Mouse (Mus musculus) heart, postnatal 0 days (tissue): ENCODE results near the gene Asic3. TPM values are rescaled to one million over a fixed set of nuclear protein-coding genes. Genes with fewer than 3 reads are reported as not detected.
A peak's percentile ranks its signal among the peaks of the same experiment; 100 is the strongest.

Experiments used
- ATAC-seq: fragments of 200-750 bp; cut with Nextera tagmentation; 2 replicates; pipeline ENCODE4 v1.8.0; 2017; ENCODE audit warnings: low read depth, moderate number of reproducible peaks, moderate library complexity; ENCODE audit not compliant: insufficient read depth
- DNase-seq: peaks from one replicate; pipeline ENCODE4 v3.0.0-alpha.2; 2016; ENCODE audit warnings: low spot score
- H3K27ac ChIP-seq: fragments of 300-500 bp; sonication (generic); 2 replicates; pipeline ENCODE4 v1.5.1; 2014; ENCODE audit warnings: low read depth, mild to moderate bottlenecking
- H3K27me3 ChIP-seq: fragments of 300-500 bp; sonication (generic); 2 replicates; pipeline ENCODE4 v1.6.1; 2014; ENCODE audit warnings: low read length, mixed read lengths; ENCODE audit not compliant: control insufficient read depth, insufficient read depth
- H3K36me3 ChIP-seq: fragments of 300-500 bp; sonication (generic); replicated peaks from 2 replicates; pipeline ENCODE4 v1.6.1; 2014; ENCODE audit warnings: low read length, mixed read lengths; ENCODE audit not compliant: control insufficient read depth, insufficient read depth
- H3K4me1 ChIP-seq: fragments of 300-500 bp; sonication (generic); 2 replicates; pipeline ENCODE4 v1.6.1; 2014; ENCODE audit warnings: antibody characterized with exemption; ENCODE audit not compliant: control insufficient read depth, insufficient read depth
- H3K4me2 ChIP-seq: fragments of 300-500 bp; sonication (generic); 2 replicates; pipeline ENCODE4 v1.6.1; 2014; ENCODE audit warnings: low read depth, mild to moderate bottlenecking, low read length, moderate library complexity
- H3K4me3 ChIP-seq: fragments of 300-500 bp; sonication (generic); 2 replicates; pipeline ENCODE4 v1.5.1; 2014; ENCODE audit warnings: low read depth, low read length
- H3K9ac ChIP-seq: fragments of 300-500 bp; sonication (generic); replicated peaks from 2 replicates; pipeline ENCODE4 v1.6.1; 2014; ENCODE audit warnings: low read depth, low read length, mixed read lengths
- H3K9me3 ChIP-seq: fragments of 300-500 bp; sonication (generic); replicated peaks from 2 replicates; pipeline ENCODE4 v1.6.1; 2016; ENCODE audit warnings: low read length; ENCODE audit not compliant: control insufficient read depth
- CTCF ChIP-seq: IDR thresholded peaks from 2 replicates; pipeline ENCODE4 v1.5.1; 2016; ENCODE audit warnings: antibody characterized with exemption, control low read depth, low read depth
- EP300 ChIP-seq: IDR thresholded peaks from 2 replicates; pipeline ENCODE4 v1.6.1; 2016; ENCODE audit warnings: antibody characterized with exemption, low read depth
- WGBS: fragments of 180-500 bp; shearing (Covaris S2); extraction: QIAGEN DNeasy Blood & Tissue Kit; methylation state at CpG from one replicate; pipeline ENCODE4 v1.1.7; 2014; 5-methylcytosine and 5-hydroxymethylcytosine counted together
- polyA plus RNA-seq: library from polyadenylated mRNA; unstranded; fragments of >200 nt; fragmentation: Nextera tagmentation; extraction: Ambion mirVana; gene quantifications from 2 replicates; pipeline ENCODE4 v1.2.1, GENCODE M21; 2015
- total RNA-seq: library from RNA; depleted of rRNA; stranded (reverse); fragments of >200 nt; gene quantifications from 2 replicates; pipeline ENCODE4 v1.2.3, GENCODE M21; 2014; ENCODE audit warnings: low replicate concordance

Gene Asic3
- total and polyA plus RNA-seq, 2 experiments from 2014 or later = 0.10 TPM; not detected in 1

DNA sequence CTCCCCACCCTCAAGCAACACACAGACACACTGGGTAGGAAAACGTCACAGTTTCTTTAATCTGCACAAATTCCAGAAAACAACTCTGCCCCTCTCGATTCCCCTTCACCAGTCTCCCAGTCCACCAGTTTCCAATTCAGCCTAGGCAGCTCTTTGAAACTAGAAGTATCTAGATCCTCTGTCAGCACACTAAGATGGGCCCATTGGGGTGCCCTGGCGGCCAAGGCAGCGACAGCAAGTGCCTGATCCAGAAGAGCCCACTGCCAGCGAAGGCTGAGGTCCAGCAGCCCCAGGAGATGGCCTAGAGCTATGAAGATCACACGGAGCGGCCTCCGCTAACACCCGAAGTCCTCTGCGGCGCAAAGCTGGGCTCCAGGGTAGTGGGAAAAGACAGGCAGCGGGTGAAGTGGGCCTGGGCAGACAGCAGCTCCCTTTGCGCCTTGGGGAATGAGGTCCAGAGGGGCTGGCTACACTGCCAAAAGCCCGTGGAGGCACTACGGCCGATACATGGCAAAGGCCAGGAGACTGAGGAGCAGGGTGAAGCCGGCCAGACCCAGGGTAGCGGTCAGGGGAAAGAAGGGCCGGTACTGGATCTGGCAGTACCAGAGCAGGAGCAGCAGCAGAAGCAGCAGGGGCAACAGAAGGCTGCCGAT, 32.4 kb downstream of the Asic3 start:
- Histone ChIP-seq H3K4me3 (peak overlapping the region; percentile 86), H3K36me3 (peaks cover 21% of the 10 kb centered on the region), H3K9me3 (no peaks in the 10 kb centered on the region), H3K9ac (peak overlapping the region; percentile 95), H3K4me2 (peak overlapping the region; percentile 73), H3K27me3 (no peaks in the 10 kb centered on the region), H3K4me1 (peaks cover 14% of the 10 kb centered on the region), H3K27ac (peak overlapping the region; percentile 99)
- DNase-seq (no peak), ATAC-seq (no peak)
- TF ChIP-seq EP300 = no peak
- TF ChIP-seq CTCF = no peak
- WGBS = 49% methylated on average over 20 of the region's 20 CpGs

DNA sequence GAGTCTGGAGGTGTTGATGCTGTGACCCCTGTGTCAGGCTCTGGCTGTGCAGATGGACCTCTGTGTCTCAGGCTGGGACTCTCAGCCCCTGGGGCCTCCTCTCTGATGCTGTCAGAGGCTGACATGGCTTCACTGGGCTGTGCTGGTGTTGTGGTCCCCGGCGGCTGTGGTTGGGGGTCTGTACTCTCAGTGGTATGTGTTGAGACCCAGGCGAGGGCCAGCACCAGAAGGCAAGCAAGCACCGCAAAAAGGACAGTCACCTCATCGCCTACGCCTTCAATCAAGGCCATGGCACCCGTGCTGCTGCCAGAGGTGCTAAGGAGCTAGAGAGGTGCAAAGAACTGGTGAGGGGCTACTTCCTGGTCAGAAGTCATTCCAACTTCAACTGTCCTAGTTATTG, 33.4 kb downstream of the Asic3 start:
- no peak for TF ChIP-seq EP300
- no peak for TF ChIP-seq CTCF
- WGBS = 89% methylated on average over 7 of the region's 7 CpGs
- no peak for ATAC-seq
- H3K27ac ChIP-seq = no peak overlapping the region
- H3K36me3 ChIP-seq = peaks cover 10% of the 10 kb centered on the region
- no peak overlapping the region for H3K4me2 ChIP-seq
- DNase-seq = no peak
- H3K4me3 ChIP-seq = no peak overlapping the region
- H3K9me3 ChIP-seq = no peaks in the 10 kb centered on the region
- H3K4me1 ChIP-seq = peaks cover 18% of the 10 kb centered on the region
- no peaks in the 10 kb centered on the region for H3K27me3 ChIP-seq
- no peak overlapping the region for H3K9ac ChIP-seq

DNA sequence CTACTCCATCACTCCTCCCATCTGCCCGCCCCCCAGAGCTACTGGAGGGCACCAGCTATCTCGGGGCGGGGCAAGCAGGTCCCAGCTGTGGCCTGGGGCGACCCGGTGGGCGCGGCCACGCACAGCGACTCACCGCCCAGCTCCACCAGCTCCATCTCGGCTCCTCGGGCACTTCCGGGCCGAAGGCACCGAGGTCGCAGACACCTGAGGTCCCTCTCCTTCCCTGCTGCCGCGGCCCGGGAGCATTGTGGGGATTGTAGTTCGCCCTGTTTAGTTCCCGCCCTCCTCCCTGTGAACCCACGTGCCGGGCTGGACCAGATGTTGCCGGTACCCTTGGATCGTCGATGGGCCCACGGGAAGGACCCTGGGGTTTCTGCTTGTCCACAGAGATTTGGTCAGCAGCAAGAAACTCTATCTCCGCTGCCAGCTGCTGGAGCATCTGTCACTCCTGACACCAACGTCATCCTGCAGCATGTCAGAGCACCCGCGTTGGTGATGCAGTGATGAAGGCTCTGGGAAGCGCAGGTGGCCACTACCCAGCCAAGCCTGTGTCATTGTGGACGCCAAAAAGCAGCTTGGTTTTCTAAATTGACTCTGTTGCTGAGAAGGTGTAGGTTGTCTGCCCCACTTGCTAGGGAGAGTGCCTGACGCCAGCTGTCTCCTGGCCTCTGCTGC, 34.6 kb downstream of the Asic3 start, which contains the start of gene Tmub1:
TSS of gene Tmub1 (minus strand) at position 231 of the 675 bp plus-strand sequence.
- TF ChIP-seq CTCF (no peak), EP300 (no peak)
- H3K9ac ChIP-seq = peak within 1 kb of the TSS; percentile 17; the same call in 1 of the 2 replicates
- peak within 1 kb of the TSS; percentile 58 for H3K4me3 ChIP-seq
- WGBS = 2% methylated on average over 33 of the region's 34 CpGs
- peaks cover 20% of the 10 kb centered on the region for H3K4me1 ChIP-seq
- H3K4me2 ChIP-seq = peak within 1 kb of the TSS; percentile 73
- H3K36me3 ChIP-seq = no peaks in the 10 kb centered on the region
- H3K27me3 ChIP-seq = no peaks in the 10 kb centered on the region
- peak; percentile 64 for DNase-seq
- no peaks in the 10 kb centered on the region for H3K9me3 ChIP-seq
- peak; percentile 38 for ATAC-seq
- peak within 1 kb of the TSS; percentile 31; the same call in 1 of the 2 replicates for H3K27ac ChIP-seq

DNA sequence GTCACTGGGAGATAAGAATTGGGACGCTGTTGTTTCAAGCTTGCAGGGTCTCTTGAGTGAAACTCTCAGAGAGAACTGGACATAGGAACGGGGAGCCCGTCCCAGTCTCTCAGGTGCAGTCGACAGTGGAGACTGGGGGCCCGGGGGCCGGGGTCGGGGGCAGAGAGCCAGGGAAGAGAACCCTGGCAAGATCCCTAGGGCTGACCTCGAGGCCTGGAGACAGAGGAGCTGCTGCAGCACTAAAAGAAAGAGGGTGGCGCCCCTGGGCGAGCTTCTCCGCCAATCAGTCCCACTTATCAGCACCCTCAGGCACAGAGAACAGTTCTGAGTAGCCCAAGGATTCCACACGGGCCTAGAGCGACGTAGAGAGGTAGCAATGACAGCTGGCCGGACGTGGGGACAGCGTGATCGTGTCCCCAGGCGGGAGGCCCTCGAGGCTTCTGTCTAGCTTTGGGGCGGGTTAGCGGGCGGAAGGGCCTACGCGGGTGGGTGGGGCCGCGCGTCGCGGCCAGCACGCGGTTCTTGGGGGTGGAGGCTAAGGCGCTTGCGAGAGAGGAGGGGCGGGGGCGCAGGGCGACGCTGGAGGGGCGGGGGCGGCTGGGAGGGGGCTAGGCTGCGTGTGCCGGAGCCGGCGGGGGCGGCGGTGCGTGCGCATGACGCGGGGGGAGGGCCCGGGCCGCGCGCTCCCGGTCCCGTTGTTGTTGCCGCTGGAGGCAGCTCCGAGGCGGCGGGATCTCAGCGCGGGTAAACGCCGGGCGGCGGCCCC, 38.3 kb downstream of the Asic3 start:
- Histone ChIP-seq H3K27me3 (no peaks in the 10 kb centered on the region), H3K9ac (peak overlapping the region; percentile 81), H3K4me1 (peaks cover 18% of the 10 kb centered on the region), H3K27ac (peak overlapping the region; percentile 89), H3K4me3 (peak overlapping the region; percentile 81), H3K4me2 (peak overlapping the region; percentile 99), H3K36me3 (no peaks in the 10 kb centered on the region), H3K9me3 (no peaks in the 10 kb centered on the region)
- DNase-seq (peak; percentile 87), ATAC-seq (peak; percentile 79)
- TF ChIP-seq CTCF (no peak), EP300 (no peak)
- WGBS = 2% methylated on average over 32 of the region's 66 CpGs

DNA sequence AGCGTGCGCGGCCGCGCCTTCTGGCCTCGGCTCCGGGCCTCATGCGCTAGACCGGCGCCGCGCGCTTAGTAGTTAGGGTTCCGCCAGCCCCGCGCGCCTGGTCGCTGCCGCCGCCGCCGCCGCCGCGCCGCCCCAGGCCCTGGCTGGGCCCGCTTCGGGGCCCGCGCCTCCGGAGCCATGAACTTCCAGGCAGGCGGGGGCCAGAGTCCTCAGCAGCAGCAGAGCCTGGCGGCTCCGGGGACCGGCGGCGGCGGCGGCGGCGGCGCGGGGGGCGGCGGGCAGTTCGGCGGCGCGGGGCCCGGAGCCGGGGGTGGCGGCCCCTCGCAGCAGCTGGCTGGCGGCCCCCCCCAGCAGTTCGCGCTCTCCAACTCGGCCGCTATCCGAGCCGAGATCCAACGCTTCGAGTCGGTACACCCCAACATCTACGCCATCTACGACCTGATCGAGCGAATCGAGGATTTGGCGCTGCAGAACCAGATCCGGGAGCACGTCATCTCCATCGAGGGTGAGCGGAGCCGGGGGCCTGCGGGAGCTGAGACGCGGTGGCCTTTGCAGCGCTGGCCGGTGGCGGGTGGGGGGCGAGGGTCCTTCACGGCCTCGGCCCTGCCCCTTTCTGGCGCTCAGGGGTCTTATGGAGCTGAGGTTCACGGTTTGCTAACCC, 39.0 kb downstream of the Asic3 start, which contains the start of gene Agap3:
TSS of gene Agap3 (plus strand) at position 148 of the 661 bp plus-strand sequence.
- no peak for ATAC-seq
- TF ChIP-seq CTCF (no peak), EP300 (no peak)
- peaks cover 18% of the 10 kb centered on the region for H3K4me1 ChIP-seq
- H3K4me2 ChIP-seq = peak within 1 kb of the TSS; percentile 99
- no peaks in the 10 kb centered on the region for H3K9me3 ChIP-seq
- no peaks in the 10 kb centered on the region for H3K36me3 ChIP-seq
- H3K27ac ChIP-seq = peak within 1 kb of the TSS; percentile 89
- peak within 1 kb of the TSS; percentile 81 for H3K9ac ChIP-seq
- H3K4me3 ChIP-seq = peak within 1 kb of the TSS; percentile 81
- no peak for DNase-seq
- WGBS = under 1% methylated on average over 37 of the region's 85 CpGs
- H3K27me3 ChIP-seq = no peaks in the 10 kb centered on the region
